Mouse (Mus musculus): ENCODE measurements around the gene Tnnt2.

The Tnnt2 gene

GRCm38 (mm10) chr1:135835716-135836483, at the start of gene Tnnt2:
Gene Tnnt2 (plus strand): TSS chr1:135836354.
- no peak for ATAC-seq (ENCODE audit: low TSS enrichment)

DNA sequence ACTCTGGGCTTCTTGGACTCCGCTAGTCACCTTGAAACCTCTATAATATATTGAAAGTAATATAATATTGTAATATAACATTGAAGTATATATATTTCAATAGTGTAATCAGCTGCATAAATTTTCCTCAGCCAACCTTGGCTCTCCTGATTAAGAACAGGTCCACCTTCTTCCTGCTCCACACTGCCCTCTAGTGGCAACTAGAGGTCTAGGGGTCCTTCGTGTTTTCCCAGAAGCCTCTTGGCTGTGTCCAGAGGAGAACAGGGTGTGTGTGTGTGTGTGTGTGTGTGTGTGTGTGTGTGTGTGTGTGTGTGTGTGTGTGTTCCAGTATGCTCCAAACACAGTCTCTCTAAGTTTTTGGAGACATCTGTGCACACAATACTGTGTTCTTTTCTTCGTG, 48.4 kb upstream of the Tnnt2 start:
- 0 out of 2 replicates have a peak, but pooled peaks have one; percentile 47 for ATAC-seq (ENCODE audit: low TSS enrichment)

DNA sequence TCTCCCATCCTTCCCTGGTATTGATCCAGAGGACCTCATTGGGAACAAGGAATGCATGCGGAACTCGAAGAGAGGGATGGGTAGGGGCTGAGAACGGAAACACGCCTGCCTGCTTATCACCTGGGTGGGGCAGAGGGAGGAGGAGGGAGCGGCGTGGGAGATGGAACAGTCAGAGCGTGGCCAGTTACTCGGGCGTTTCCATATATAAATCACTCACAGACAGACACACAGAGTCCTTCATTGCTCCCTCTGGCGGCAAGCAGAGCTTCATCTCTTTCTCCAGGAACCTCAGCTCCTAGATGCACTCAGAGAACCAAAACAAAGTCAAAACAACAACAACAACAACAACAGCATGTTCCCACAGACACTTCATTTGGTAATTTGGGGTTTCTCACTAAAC, 47.4 kb upstream of the Tnnt2 start:
- no peak for ATAC-seq (ENCODE audit: low TSS enrichment)

- peak; percentile 41; the same call in 1 of the 2 replicates for ATAC-seq (ENCODE audit: low TSS enrichment)
Observed at GRCm38 (mm10) chr1:135789815-135790214, 46.3 kb upstream of the Tnnt2 start.

DNA sequence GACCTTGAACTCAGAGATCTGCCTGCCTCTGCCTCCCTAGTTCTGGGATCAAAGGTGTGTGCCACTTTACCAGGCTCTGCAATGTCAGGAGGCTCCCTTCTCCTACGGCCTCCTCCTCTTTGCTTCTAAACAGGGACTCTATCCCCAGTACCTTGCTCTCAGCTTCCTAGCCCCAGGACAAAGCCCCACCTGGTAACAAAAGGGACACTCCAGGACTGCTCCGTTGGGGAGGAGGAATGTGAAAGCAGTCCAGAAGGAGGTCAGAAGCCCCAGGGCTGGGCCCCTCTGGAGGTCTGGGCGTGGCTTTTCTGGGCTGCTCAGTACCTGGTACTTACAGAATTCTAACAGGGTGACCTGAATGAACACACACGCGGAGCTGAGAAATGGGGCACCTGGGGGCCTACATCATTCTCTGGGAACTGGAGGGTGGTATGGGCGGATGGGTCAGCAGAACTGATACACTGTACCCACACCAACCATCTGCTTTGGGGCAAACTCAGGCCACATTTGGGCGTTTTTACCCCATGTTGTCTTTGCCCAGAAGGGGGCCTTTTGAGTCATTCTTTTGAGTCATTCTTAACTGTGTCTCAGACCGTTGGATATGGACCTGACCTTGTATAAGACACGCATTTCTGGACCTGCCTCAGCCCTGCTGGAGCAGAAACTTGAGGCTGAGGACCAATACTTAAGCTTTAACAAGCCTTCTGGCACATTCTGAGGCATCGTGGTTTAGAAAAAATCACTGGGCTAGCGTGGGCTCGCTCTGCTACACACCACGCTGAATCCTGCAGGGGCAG, 43.8 kb upstream of the Tnnt2 start:
- ATAC-seq (ENCODE audit: low TSS enrichment), result no peak

GRCm38 (mm10) chr1:135793370-135794215, 42.6 kb upstream of the Tnnt2 start:
- peak; percentile 82 for ATAC-seq (ENCODE audit: low TSS enrichment)

- no peak for ATAC-seq (ENCODE audit: low TSS enrichment)
Observed at GRCm38 (mm10) chr1:135794216-135795134, 41.7 kb upstream of the Tnnt2 start.

GRCm38 (mm10) chr1:135798492-135798891, 37.7 kb upstream of the Tnnt2 start:
- ATAC-seq (ENCODE audit: low TSS enrichment), result no peak

- no peak for ATAC-seq (ENCODE audit: low TSS enrichment)
Observed at GRCm38 (mm10) chr1:135799109-135799627, 37.0 kb upstream of the Tnnt2 start.

GRCm38 (mm10) chr1:135800192-135800950, 35.8 kb upstream of the Tnnt2 start:
- no peak for ATAC-seq (ENCODE audit: low TSS enrichment)

DNA sequence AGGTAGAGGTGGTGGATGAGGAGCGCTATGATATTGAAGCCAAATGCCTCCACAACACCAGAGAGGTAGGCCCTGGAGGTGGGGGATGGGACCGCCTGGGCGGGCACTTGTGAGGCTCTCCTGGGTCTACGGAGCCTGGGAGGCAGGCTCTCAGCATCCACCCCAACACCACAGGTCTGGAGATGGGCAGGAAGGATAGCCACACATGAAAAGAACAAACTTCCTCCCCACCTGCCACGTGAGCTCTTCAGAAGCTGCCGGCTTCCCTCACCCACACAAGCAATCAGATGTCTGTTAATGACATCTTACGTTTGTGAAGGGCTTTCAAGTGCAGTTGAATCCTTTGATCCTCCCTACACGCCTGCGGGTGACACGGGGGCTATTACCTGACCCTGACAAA, 28.6 kb upstream of the Tnnt2 start:
- ATAC-seq (ENCODE audit: low TSS enrichment), result no peak

- ATAC-seq (ENCODE audit: low TSS enrichment), result no peak
Observed at GRCm38 (mm10) chr1:135810180-135810579, 26.0 kb upstream of the Tnnt2 start.

- ATAC-seq (ENCODE audit: low TSS enrichment), result peak; percentile 71
Observed at GRCm38 (mm10) chr1:135811016-135811646, 25.0 kb upstream of the Tnnt2 start.

DNA sequence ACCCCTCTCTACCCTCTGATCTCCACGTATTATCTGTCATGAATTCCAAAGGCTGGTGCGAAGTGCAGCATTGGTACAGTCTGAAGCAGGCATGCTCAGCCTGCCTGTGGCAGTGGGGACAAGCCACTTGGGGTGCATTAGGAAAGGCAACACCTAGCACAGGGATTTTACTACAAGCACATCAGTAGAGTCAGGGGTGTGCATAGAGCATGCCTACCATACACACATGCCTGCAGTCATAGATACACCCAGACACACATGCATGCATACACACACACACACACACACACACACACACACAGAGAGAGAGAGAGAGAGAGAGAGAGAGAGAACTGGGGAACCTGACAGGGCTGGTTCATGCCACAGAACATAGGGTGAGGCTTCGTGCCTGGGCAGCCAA, 23.9 kb upstream of the Tnnt2 start:
- ATAC-seq (ENCODE audit: low TSS enrichment), result no peak

DNA sequence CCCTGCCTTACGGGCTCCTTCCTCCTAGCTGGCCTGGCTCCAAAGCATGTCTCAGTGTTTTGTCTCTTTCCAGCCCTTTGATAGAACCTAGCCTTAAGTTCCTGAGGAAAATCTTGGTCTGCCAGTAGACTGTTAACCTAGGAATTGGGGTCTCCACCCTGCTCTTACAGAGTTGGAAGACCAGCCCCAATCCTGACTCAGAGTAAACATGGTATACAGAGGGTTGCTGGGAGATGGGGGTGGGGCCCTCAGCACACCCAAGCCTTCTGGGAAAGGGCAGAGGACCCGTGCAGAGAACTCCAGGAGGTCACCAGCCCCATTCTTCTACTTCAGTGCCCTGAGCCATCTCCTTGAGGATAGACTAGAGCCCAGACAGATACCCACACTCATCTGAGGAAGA, 23.5 kb upstream of the Tnnt2 start:
- ATAC-seq (ENCODE audit: low TSS enrichment), result no peak

GRCm38 (mm10) chr1:135813071-135813470, 23.1 kb upstream of the Tnnt2 start:
- ATAC-seq (ENCODE audit: low TSS enrichment), result no peak

- no peak for ATAC-seq (ENCODE audit: low TSS enrichment)
Observed at GRCm38 (mm10) chr1:135813687-135814395, 22.3 kb upstream of the Tnnt2 start.

- ATAC-seq (ENCODE audit: low TSS enrichment), result no peak
Observed at GRCm38 (mm10) chr1:135814531-135814930, 21.6 kb upstream of the Tnnt2 start.

DNA sequence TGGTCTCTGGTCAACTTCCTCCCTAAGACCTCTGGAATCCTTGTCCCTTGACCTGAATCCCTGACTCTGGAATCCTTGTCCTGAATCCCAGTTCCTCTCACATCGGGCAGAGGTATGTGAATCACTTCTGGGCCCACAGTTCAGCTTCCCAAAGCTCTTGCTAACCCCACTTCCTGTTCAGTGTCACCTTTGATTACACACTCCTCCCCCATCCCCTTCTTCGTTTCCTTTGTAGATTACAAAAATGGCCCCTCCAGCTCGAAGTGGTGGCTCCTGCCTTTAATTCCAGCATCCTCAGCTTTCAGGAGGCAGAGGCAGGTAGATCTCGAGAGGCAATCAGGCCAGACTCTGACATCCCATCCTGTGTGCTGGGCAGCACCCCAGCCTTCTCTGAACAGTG, 18.6 kb upstream of the Tnnt2 start:
- no peak for ATAC-seq (ENCODE audit: low TSS enrichment)

Measured in frontal cortex, adult (tissue).